Mouse (Mus musculus): ENCODE measurements around the gene Ttc24.

Ttc24 gene

DNA sequence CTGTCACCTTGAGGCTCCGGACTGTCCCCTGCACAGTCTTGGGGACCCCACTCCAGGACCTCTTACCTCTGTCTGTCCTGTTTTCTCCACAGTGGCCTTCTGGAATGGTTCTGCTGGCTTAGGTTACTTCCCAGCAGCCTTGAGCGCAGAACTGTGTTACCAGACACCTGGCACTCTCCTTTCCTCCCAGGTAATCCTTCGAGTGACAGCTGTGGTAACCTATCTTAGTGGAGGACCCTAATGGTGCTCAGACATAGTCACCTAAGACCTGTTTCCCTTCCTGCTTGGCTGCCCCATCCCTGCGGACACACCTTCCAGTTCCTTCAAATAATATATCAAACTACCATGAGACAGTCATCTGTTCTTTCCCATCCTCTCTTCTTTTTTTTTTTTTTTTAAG, at the start of gene Ttc24:
TSS of gene Ttc24 (minus strand) at position 101 of the 400 bp plus-strand sequence.
- no peak for DNase-seq (ENCODE audit: low read depth in 1 of 2, low spot score in 2 of 2)

DNA sequence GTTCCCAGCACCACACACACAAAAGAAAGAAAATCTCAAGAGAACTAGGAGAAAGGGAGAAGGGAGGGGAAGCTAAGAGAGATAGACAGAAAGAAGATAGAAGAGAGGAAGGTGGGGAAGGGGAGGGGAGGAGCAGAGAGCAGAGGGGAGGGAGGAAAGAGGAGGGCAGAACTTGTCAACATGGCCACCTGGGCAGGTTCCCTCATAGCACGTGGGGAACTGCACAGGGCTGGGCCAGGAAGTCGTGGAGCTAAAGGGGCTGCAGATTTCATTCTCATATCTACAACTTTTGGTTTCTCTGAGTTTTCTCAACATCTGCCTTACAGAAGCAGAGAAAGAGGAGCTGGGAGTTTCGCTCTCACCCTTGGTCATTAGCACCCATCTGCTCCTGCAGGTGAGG, 49.5 kb upstream of the Ttc24 start:
- DNase-seq (ENCODE audit: low read depth in 1 of 2, low spot score in 2 of 2) = no peak

DNA sequence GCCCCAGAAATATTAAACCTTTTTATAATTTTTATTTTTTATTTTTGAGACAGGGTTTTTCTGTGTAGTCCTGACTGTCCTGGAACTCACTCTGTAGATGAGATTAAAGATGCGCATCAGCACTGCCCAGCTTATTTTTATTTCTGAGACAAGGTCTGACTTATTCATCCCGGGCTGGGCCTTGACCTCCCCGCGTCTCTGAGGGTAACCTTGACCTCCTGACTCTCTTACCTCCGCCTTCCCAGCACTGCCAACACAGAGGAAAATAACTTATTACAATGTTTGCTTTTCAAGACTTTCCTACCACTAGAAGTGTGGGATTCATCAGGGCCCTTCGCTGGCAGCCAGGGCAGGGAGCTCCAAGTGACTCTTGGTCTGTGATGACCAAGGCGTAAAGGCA, 48.1 kb upstream of the Ttc24 start:
- DNase-seq (ENCODE audit: low read depth in 1 of 2, low spot score in 2 of 2) = no peak

DNA sequence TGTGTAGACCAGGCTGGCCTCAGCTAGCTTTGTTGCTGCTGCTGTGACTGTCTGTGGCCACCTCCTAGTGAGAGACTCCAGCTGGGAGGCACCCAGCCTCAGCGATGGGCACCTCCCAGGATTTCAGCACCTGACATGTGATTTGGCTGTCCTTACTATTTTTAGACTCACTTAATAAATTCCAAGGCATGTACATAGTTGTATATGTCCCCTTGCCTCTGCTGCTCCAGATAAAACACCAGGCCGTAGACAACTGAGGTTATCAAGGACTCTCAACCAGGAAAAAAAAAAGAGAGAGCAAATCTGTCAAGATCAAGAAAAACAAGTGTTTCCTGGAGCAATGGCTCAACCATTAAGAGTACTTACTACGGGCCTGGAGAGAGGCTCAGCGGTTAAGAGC, 47.1 kb upstream of the Ttc24 start:
- DNase-seq (ENCODE audit: low read depth in 1 of 2, low spot score in 2 of 2) = no peak

DNA sequence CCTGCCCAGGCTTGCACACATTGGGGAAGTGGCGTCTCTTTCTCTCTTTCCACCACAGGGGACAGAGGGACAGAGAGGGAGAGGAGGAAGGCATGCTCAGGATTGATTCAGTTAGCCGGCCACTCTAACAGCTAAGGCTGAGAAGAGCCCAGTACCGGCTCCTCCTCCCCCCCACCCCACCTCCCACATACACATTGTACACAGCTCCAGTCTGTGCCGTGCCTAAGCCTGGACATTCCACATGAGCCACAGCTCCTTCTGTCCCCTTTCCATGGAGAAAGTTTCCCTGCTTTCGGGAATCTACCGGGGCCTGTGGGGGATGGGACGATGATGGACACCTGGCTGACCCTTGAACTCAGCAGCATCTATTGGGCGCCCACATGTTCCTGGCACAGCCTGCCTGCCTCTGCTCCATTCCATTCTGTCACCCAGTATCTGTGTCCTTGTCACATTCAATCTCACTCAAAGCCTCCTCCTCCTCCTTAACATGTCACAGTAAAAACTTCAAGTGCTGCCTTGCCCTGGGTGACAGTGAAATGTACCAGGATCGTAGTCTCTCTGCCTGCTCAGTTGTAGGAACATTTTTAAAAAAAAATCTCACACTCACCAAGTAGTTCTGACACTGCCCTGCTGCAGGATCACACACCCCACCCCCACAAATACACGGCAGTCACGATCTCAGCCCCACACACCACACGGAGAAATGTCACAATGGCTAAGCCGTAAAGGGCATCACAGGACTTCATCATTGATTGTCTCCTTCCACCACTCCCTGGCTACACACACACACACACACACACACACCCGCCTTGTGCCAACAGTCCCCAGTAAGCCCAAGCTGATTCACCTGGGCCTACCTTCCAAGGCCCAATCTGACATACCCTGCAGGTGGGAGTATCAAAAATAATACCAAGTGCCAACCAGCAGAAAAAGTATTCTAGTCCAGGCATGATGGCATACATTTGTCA, 43.3 kb upstream of the Ttc24 start:
- no peak for DNase-seq (ENCODE audit: low read depth in 1 of 2, low spot score in 2 of 2)

DNA sequence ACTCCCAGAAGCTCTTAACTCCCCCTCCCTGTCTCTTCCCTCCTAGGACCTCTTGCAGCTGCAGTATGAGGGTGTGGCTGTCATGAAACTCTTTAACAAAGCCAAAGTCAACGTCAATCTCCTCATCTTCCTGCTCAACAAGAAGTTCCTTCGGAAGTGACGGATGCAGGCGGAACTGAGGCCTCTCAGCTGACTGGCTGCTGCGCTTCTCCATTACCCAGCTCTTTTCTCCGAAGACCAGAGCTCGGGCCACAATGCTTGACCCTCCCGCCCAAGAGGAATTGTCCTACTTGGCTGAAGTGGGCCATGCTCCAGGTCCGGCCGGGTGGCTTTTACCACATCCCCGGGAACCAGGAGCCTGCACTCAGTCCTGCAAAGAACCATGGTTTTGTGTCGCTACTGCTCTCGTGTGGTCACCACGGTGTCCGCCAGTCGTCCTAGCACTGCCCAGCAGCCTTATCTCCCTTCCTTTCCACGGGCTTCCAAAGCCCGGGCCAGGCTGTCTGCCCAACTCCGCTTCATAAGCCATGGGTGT, 42.1 kb upstream of the Ttc24 start:
- DNase-seq (ENCODE audit: low read depth in 1 of 2, low spot score in 2 of 2) = no peak

DNA sequence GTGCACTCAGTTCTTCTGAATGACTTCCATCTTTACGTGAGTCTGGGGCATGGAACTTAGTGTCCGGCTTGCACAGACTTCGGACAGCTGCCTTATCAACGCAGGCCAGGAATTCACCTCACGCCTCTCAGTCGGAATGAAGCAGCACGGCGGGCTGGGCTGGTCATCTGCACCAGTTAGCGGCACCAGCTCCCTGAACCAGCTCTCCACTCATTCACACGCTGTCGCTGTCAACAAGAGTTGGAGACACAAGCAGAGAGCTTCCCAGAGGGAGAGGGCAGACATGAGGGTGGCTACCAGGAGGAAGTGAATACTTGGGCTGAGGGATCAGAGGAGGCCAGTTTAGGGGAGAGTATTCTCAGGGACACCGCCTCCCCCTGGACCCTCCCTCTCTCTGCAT, 36.3 kb upstream of the Ttc24 start:
- DNase-seq (ENCODE audit: low read depth in 1 of 2, low spot score in 2 of 2) = no peak

DNA sequence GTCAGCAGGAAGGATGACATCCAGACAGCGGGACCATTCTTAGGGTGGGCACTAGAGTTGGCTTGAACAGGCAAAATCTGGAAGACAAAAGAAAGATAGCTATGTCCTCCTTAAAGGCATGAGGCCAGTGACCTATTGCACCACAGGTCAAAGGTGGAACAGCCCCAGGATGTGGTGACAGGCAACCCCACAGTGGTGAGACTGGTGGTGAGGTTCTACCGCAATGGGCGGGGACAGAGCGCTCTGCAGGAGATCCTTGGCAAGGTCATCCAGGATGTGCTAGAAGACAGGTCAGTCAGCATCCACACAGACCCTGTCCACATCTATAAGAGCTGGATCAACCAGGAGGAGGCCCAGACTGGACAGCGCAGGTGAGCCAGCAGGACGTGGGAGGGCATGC, 31.0 kb upstream of the Ttc24 start:
- no peak for DNase-seq (ENCODE audit: low read depth in 1 of 2, low spot score in 2 of 2)

DNA sequence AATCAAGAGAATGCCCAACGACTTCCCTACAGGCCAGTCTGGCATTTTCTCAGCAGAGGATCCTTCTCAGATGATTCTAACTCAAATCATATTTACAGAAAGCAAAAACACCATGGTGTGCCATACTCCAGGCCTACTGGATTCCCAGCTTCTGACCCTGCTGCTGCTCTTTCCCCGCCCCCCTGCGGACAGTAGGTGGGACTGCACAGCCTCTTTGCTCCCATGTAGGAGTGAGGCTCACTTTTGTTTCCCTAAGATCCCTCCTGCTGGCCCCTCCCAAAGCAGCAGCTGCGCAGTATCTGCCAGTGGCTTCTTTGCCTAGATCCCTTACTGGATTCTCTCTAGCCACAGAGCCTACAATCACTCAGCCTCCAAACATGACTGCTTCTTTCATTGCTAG, 28.0 kb upstream of the Ttc24 start:
- no peak for DNase-seq (ENCODE audit: low read depth in 1 of 2, low spot score in 2 of 2)

DNA sequence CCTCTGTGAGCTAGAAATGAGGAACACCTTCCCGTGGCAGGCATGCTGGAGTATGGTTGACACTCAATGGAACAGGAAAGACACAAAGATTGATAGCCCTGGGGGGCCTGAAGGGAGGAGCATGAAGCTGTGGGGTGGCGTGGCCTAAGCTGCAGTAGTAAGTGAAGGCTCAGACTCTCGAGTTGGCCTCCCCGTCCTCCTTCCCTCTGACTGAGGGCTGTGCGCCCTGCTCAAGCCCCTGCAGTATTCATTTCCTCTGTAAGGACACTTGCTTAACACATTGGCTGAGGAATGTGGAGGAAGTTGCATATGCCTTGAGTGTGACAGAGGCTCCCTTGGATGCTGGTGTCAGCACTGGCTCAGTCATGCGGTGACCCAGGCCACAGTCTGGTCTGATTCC, 24.5 kb upstream of the Ttc24 start:
- no peak for DNase-seq (ENCODE audit: low read depth in 1 of 2, low spot score in 2 of 2)

DNA sequence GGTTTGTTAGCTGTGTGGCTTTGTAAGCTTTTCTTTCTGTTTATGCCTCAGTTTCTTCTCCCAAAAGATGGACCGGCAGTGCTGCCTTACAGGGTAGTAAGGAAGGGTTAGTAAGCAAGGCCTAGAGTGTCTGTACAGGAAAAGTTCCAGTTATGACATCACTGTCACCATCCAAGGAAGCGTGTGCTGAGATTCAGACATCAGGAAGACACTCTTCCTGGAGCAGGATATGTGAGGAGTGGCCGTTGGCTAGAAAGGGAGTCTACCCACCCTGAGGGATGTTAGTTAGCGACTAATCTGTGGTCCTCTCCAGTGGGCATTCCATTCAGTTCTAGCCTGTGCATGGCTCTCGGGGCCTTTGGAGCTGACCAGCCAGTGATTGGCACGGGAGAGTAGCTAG, 24.1 kb upstream of the Ttc24 start:
- no peak for DNase-seq (ENCODE audit: low read depth in 1 of 2, low spot score in 2 of 2)

DNA sequence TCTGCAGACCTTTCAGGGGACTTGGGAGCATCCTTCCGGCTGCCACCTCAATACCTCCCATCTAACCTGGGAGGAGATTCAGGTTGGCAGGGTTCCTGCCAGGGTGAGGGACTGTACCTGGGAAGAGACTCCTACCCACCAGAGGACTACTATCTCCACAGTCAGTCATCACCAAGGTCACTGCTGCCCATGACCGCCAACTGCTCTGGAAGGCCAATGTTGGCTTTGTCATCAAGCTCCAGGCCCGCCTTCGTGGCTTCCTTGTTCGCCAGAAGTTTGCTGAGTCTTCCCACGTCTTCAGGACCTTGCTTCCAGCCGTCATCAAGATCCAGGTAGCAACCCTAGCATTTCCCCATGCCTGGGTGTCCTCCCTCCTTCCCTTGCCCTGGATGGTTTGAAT, 23.6 kb upstream of the Ttc24 start:
- no peak for DNase-seq (ENCODE audit: low read depth in 1 of 2, low spot score in 2 of 2)

DNA sequence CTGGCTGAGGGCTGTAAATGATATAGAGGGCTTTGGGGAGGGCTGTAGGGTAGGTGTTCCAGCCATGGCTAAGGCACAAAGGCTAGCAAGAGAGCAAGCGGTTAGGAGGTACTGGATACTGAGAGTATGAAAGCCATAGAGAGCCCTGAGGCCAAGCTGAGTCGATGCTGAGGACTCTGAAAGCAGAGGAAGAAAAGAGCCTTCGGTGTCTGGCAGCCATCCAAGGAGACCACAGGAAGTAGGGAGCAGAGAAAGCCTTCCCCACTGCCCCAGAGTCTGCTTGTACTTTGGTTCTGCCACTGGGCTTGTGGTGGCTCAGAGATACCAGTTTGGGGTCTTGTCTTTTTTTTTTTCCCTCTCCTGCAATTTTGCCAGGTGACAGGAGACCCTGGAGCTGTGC, 22.1 kb upstream of the Ttc24 start:
- no peak for DNase-seq (ENCODE audit: low read depth in 1 of 2, low spot score in 2 of 2)

DNA sequence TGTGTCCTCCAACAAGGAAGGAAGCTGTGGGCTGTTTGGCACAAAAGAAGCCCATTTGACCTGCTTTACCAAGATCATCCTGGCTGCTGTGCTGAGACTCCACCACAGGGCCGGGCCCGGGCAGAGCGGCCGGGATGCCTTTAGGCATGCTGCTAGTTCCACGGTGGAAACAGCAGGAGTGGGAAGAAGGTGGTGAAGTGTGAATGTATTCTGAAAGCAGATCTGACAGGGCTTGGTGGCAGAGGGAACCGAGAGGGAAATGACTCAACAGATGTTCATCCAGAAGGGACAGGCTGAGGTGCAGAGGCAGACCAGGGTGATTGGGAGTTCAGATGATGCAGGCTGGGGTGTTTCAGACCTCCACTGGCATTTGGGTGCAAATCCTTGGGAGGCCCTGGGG, 19.6 kb upstream of the Ttc24 start:
- no peak for DNase-seq (ENCODE audit: low read depth in 1 of 2, low spot score in 2 of 2)

DNA sequence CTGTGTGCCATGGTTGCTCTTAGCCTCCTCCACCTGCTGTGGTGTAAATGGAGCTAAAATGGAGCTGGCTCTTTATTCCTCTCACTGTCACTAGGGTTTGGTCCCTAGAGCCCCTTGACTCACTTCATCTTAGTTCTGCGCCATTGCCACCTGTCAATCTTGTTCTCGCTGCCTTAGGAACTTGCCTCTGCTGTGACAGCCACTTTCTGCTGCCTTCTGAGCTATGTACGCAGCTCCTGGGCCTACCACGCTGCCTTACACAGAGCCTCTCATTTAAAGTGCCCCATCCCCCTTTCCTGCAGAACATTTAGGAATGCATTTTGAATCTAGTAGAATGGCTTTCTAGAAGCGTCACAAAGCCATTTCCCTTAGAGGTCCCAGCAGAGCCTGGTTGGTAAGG, 16.0 kb upstream of the Ttc24 start:
- DNase-seq (ENCODE audit: low read depth in 1 of 2, low spot score in 2 of 2) = no peak

DNA sequence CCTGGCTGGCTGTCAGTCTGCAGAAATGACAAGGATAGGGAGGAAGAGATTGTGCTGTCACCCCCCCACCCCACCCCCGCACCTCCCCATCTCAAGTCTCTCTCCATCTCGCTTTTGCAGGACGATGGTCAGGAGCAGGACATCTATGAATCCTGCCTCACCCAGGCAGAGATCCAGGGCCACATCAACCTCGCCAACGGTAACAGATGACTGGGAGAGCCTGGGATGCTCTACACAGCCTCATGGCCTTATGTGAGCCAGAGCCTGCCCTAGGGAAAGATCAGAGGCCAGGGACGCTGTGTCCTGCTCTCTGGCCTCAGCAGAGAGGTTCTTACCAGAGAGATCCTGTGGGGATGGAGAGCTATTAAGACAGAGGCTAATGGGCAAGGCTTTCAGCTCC, 12.5 kb upstream of the Ttc24 start:
- no peak for DNase-seq (ENCODE audit: low read depth in 1 of 2, low spot score in 2 of 2)

DNA sequence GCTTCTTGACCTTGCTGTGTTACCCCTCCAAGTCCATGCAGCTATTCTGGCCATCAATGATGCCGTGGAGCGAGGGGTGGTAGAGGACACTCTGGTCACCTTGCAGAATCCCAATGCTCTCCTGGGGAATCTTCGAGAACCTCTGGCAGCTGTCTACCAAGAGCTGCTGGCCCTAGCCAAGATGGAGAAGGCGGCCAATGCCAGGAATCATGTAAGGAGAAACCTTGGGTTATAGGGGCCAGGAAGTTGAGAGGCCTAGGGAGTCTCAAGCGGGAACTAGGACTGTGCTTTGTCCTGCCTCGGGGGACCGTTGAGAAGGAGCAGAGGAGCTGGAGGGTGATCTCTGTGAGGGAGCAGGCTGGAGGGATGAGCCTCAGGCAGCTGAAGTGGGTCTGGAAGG, 12.0 kb upstream of the Ttc24 start:
- DNase-seq (ENCODE audit: low read depth in 1 of 2, low spot score in 2 of 2) = no peak

DNA sequence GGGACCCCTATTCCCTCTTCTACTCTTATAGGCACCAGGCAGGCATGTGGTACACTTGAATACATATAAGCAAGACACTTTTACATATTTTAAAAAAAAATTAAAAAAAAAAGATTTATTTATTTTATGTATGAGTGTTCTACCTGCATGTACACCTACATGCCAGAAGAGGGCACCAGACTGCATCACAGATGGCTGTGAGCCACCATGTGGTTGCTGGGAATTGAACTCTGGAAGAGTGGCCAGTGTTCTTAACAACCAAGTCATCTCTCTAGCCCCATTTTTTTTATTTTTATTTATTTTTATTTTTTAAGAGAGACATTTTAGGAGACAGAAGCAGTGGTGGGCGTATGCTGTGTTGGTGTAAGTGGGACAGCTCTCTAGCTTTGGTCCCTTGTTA, 9.6 kb upstream of the Ttc24 start:
- no peak for DNase-seq (ENCODE audit: low read depth in 1 of 2, low spot score in 2 of 2)

DNA sequence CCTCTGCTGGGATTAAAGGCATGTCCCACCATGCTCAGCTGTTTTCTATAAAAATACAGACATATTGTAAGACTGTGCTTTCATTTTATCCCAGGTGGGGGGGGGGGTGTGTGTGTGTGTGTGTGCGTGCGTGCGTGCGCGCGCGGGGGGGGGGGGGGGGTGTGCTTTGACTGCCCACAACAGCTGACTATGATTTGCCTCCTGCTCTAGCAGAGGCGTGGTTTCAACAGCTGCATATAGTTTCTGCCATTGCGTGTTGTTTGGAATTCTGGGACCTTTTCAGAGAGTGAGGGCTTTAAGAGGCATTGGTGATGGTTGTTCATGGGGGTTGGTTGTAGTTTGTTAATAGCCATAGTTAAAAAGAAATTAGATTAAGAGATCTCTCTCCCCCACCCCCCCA, 7.4 kb upstream of the Ttc24 start:
- DNase-seq (ENCODE audit: low read depth in 1 of 2, low spot score in 2 of 2) = no peak

DNA sequence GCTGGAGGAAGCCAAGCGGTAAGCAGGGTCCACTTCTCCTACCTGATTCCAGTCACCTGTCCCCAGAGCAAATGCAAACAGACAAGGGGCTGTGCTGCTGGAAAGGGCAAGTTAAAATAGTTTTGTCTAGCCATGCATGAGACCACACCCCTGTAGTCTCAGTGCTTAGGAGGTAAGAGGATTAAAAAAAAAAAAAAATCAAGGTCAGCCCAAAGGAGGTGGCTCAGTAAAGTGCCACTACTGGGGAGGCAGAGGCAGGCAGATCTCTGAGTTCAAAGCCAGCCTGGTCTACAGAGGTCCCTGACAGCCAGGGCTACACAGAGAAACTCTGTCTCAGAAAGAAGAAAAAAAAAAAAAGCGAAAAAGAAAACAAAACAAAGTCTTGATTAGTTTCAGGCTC, 5.9 kb upstream of the Ttc24 start:
- DNase-seq (ENCODE audit: low read depth in 1 of 2, low spot score in 2 of 2) = no peak

DNA sequence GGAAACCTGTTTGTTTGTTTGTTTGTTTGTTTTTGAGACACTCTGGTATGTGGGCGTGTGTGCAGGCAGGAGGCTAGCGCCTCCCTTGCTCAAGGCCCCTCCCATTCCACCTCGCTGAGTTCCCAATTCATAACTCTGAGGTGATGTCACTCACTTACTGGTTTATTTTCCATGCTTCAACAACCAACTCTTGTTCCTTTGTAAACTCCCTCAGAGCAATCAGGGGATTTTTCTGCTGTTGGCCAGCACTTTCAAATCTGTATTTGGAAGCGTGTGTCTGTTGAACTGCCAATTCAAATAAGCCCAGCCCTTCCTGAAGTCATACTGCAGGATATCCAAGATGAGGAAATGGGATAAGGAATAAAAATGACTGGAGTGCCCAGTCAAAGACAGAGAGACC, 4.6 kb upstream of the Ttc24 start:
- DNase-seq (ENCODE audit: low read depth in 1 of 2, low spot score in 2 of 2) = no peak

DNA sequence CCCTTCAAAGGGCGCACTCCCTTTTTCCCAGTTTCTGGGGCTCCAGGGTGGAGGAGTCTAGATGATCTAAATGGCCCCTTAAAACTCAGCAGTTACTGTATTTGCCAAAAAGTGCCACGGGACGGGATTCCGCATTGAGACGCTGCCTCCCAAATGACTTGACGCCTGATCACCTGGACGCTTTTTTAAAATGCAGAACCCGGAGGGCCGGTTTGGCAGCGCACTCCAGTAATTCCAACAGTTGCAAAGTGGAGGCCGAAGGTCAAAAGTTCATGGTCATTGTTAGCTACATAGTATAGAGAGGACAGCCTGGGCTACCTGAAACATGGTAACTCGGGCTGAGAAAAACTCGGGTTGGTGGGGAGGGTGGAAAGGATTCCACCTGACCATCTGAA, 4.1 kb upstream of the Ttc24 start:
- no peak for DNase-seq (ENCODE audit: low read depth in 1 of 2, low spot score in 2 of 2)

Data from monocyte, adult 2 months (primary cell).